ENCODE assay signal across 8 mouse cellular contexts in the genomic region with DNA sequence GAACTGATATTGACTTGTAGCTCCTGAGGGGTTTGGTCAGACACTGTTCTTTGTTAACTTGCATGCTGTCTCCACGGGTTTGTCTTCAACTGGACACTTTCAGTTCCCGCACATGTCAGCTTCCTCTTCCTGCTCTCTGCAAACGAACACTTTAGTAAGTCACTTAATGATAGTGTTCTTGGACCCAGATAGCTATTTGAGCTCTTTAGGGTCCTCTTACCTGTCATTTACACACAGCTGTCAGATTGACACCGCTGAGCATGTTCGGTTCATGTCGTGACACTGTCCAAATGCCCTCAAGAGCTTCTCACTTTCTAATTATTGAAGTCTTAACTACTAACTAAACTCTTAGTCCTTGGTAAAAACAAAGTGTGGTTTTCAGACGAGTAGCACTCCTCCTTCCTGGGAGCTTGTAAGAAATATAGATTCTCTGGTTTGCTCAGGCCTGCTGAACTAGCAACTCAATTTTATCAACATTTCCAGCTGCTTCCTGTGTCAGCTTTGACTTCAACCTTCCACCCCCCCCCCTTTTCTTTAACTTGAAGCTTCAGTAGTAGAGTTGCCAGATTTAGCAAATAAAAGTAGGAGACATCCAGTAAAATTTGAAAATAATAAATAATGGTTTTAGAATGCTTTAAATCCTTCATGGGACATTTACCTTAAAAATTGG. TPM values are rescaled to one million over a fixed set of nuclear protein-coding genes. Genes with fewer than 3 reads are reported as not detected.
A peak's percentile ranks its signal among the peaks of the same experiment; 100 is the strongest.
DNase-seq lines count a peak whose midpoint lies in the region; ATAC-seq and TF ChIP-seq lines count a peak whose summit lies in the region.

Gene Capza2 (plus strand): TSS at position 620 of the 670 bp plus-strand sequence.

- H3K9ac ChIP-seq in heart, postnatal 0 days (replicated peaks; ENCODE audit: low read depth, low read length) = peak within 1 kb of the TSS; percentile 95
- peak within 1 kb of the TSS; percentile 96 for H3K9ac ChIP-seq in midbrain, embryonic 11.5 days (ENCODE audit: low read length)

- H3K27me3 ChIP-seq in testis, adult 2 months (ENCODE audit: control insufficient read depth, insufficient read depth, low read length) = no peaks in the 10 kb centered on the region
- no peaks in the 10 kb centered on the region for H3K27me3 ChIP-seq in erythroblast, embryonic 14.5 days (ENCODE audit: control insufficient read depth)
- no peaks in the 10 kb centered on the region for H3K27me3 ChIP-seq in heart, postnatal 0 days (ENCODE audit: control insufficient read depth, insufficient read depth, low read length)
- H3K27me3 ChIP-seq in midbrain, embryonic 11.5 days (ENCODE audit: control insufficient read depth, insufficient read depth, low read length) = no peaks in the 10 kb centered on the region

- peaks cover 2% of the 10 kb centered on the region for H3K9me3 ChIP-seq in erythroblast, embryonic 14.5 days (ENCODE audit: control insufficient read depth, low read length)
- no peaks in the 10 kb centered on the region for H3K9me3 ChIP-seq in heart, postnatal 0 days (replicated peaks; ENCODE audit: control insufficient read depth, low read length)
- no peaks in the 10 kb centered on the region for H3K9me3 ChIP-seq in midbrain, embryonic 11.5 days (ENCODE audit: control insufficient read depth, low read length)

- no peak for DNase-seq in testis, postnatal 14 days (ENCODE audit: low spot score)
- DNase-seq in heart, postnatal 0 days (ENCODE audit: low spot score) = peak; percentile 35
- DNase-seq in left cerebral cortex, adult 8-10 months (ENCODE audit: low spot score in 2 of 2) = no peak
- DNase-seq in midbrain, embryonic 11.5 days (ENCODE audit: low spot score, missing footprints) = no peak
- no peak for DNase-seq in right cerebral cortex, postnatal 4 days
- no peak for DNase-seq in right cerebral cortex, adult 2 months (ENCODE audit: low spot score in 2 of 2)

- peak within 1 kb of the TSS; percentile 89 for H3K4me2 ChIP-seq in heart, postnatal 0 days (ENCODE audit: low read depth, low read length)
- H3K4me2 ChIP-seq in midbrain, embryonic 11.5 days = peak within 1 kb of the TSS; percentile 49; the same call in 1 of the 2 replicates

- TF ChIP-seq EP300 in heart, postnatal 0 days (IDR thresholded peaks at IDR 0.05; ENCODE audit: low read depth) = no peak

- TF ChIP-seq CTCF in testis, adult 2 months (IDR thresholded peaks at IDR 0.05; ENCODE audit: control insufficient read depth, insufficient read depth, insufficient replicate concordance, low read depth, low read length) = no peak
- TF ChIP-seq CTCF in heart, postnatal 0 days (IDR thresholded peaks at IDR 0.05; ENCODE audit: low read depth) = no peak

- peaks cover 3% of the 10 kb centered on the region for H3K4me1 ChIP-seq in testis, adult 2 months (ENCODE audit: control insufficient read depth, insufficient read depth, low read length)
- H3K4me1 ChIP-seq in erythroblast, embryonic 14.5 days (ENCODE audit: control insufficient read depth) = peaks cover 46% of the 10 kb centered on the region
- peaks cover 14% of the 10 kb centered on the region for H3K4me1 ChIP-seq in heart, postnatal 0 days (ENCODE audit: control insufficient read depth, insufficient read depth)
- H3K4me1 ChIP-seq in midbrain, embryonic 11.5 days (ENCODE audit: control insufficient read depth, insufficient read depth, low read length) = peaks cover 6% of the 10 kb centered on the region; the same call in 1 of the 2 replicates

- 27% methylated on average over 7 of the region's 7 CpGs for WGBS in heart, postnatal 0 days
- WGBS in midbrain, embryonic 11.5 days = 83% methylated on average over 7 of the region's 7 CpGs

- H3K36me3 ChIP-seq in testis, adult 2 months (ENCODE audit: control insufficient read depth, insufficient read depth, low read length) = no peaks in the 10 kb centered on the region
- peaks cover 5% of the 10 kb centered on the region for H3K36me3 ChIP-seq in erythroblast, embryonic 14.5 days (ENCODE audit: control insufficient read depth)
- H3K36me3 ChIP-seq in heart, postnatal 0 days (replicated peaks; ENCODE audit: control insufficient read depth, insufficient read depth, low read length) = no peaks in the 10 kb centered on the region
- no peaks in the 10 kb centered on the region for H3K36me3 ChIP-seq in midbrain, embryonic 11.5 days (ENCODE audit: control insufficient read depth, insufficient read depth, low read length)

- no peak for TF ChIP-seq POLR2A in testis, adult 2 months (IDR thresholded peaks at IDR 0.05; ENCODE audit: control insufficient read depth, low read depth, low read length)

- no peak within 1 kb of the TSS for H3K27ac ChIP-seq in testis, adult 2 months (ENCODE audit: control insufficient read depth, insufficient read depth, low read depth, low read length)
- H3K27ac ChIP-seq in heart, postnatal 0 days (ENCODE audit: low read depth) = peak within 1 kb of the TSS; percentile 99
- peak within 1 kb of the TSS; percentile 92 for H3K27ac ChIP-seq in midbrain, embryonic 11.5 days (ENCODE audit: low read depth, low read length)

- no peak for ATAC-seq in heart, postnatal 0 days (ENCODE audit: insufficient read depth, low read depth)
- no peak for ATAC-seq in midbrain, embryonic 11.5 days (ENCODE audit: low FRiP score)

- H3K4me3 ChIP-seq in testis, adult 2 months (ENCODE audit: control insufficient read depth, low read depth, low read length) = peak within 1 kb of the TSS; percentile 88
- H3K4me3 ChIP-seq in erythroblast, embryonic 14.5 days (replicated peaks) = peak within 1 kb of the TSS; percentile 85
- peak within 1 kb of the TSS; percentile 95 for H3K4me3 ChIP-seq in heart, postnatal 0 days (ENCODE audit: low read depth, low read length)
- peak within 1 kb of the TSS; percentile 94 for H3K4me3 ChIP-seq in midbrain, embryonic 11.5 days (ENCODE audit: low read depth, low read length)

RNA-seq across cellular contexts. Expression of gene Capza2, which starts in this region (rescaled TPM):
- 5.3 and 8.8 TPM in 2 replicates for polyA plus RNA-seq in testis, adult 2 months (2012; rRNA removed)
- polyA plus RNA-seq in erythroblast, embryonic 14.5 days (2012) = 0.59 and 0.60 TPM in 2 replicates
- 141 and 142 TPM in 2 replicates for total RNA-seq in heart, postnatal 0 days (2014; rRNA removed; ENCODE audit: low replicate concordance)
- polyA plus RNA-seq in heart, postnatal 0 days (2015; fragmentation: Nextera tagmentation; extraction: Ambion mirVana) = 217 and 222 TPM in 2 replicates
- total RNA-seq in left cerebral cortex, adult 8-10 months (2022) = 100 to 1,000 TPM; 215 to 233 (median 225) TPM
- 278 and 318 TPM in 2 replicates for polyA plus RNA-seq in midbrain, embryonic 11.5 days (2014; fragmentation: Nextera tagmentation; extraction: Ambion mirVana)

Comparison
In these comparisons a context has a peak if more than half of its experiments do, and no peak if none do; other contexts are left out.
1. RNA of gene Capza2 (polyA plus RNA-seq): 278 to 318 TPM in midbrain, embryonic 11.5 days and 217 to 222 TPM in heart, postnatal 0 days; 5.3 to 8.8 TPM in testis, adult 2 months and 0.59 to 0.60 TPM in erythroblast, embryonic 14.5 days; every median in the first group is over 10 times any median in the second.
2. Peak in every context shown above with its lines, with median percentiles within 50 percentile points of each other: H3K4me3 ChIP-seq.